Mouse (Mus musculus): ENCODE measurements around the gene Tfr2. TPM values are rescaled to one million over a fixed set of nuclear protein-coding genes. Genes with fewer than 3 reads are reported as not detected.

The Tfr2 gene
- total and polyA plus RNA-seq, 2 experiments, result 225 to 486 TPM

DNA sequence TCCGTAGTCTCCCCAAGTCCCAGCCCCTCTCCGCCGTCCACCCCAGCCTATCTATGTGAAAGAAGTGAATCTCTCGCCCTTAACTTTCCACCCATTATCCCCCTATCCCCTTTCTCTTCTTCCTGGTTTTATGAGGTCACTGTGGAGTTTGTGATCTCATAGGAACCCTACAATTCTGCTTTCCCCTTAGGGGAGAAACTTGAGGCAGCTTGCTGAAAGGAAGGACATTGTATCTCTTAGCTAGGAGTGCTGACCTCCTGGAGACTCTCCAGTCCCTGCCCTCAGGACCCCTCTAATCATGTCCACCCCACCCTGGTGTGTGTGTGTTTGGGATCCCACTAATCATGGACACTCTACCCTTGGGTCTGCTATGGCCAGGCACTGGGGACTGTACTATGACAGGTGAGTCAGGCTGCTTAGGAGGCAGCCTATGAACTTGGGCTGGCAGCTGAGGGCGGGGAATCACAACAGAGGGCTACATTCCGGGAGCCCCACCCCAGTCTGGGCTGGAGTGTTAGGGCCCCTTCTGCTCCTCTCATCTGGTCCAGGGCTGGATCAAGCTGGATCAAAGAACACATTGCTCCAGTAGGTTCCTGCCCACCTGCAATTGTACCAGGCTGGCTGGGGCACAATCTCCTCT, 60.4 kb downstream of the Tfr2 start:
- TF ChIP-seq CTCF (IDR thresholded peaks at IDR 0.05; ENCODE audit: low read depth, low read length), result no peak
- no peak for TF ChIP-seq POLR2A (IDR thresholded peaks at IDR 0.05; ENCODE audit: extremely low read depth, insufficient read depth, low read length)
- H3K27ac ChIP-seq (replicated peaks; ENCODE audit: insufficient read depth, low read depth, low read length), result peak overlapping the region; percentile 33
- peak overlapping the region; percentile 11 for H3K9ac ChIP-seq (ENCODE audit: low read depth, low read length)
- H3K4me3 ChIP-seq (ENCODE audit: insufficient read depth, low read depth, low read length), result peak overlapping the region; percentile 84
- peaks cover under 1% of the 10 kb centered on the region; the same call in 1 of the 2 replicates for H3K36me3 ChIP-seq (ENCODE audit: control insufficient read depth, insufficient read depth, low read length)
- 25% methylated on average over 6 of the region's 6 CpGs for WGBS
- peaks cover 6% of the 10 kb centered on the region; the same call in 1 of the 2 replicates for H3K79me2 ChIP-seq (ENCODE audit: control insufficient read depth, insufficient read depth, low read length)
- H3K27me3 ChIP-seq (ENCODE audit: control insufficient read depth, insufficient read depth, low read length), result no peaks in the 10 kb centered on the region
- H3K4me1 ChIP-seq (ENCODE audit: control insufficient read depth, insufficient read depth, low read length), result no peaks in the 10 kb centered on the region
- DNase-seq (ENCODE audit: extremely low read depth, low read depth, low spot score), result no peak

DNA sequence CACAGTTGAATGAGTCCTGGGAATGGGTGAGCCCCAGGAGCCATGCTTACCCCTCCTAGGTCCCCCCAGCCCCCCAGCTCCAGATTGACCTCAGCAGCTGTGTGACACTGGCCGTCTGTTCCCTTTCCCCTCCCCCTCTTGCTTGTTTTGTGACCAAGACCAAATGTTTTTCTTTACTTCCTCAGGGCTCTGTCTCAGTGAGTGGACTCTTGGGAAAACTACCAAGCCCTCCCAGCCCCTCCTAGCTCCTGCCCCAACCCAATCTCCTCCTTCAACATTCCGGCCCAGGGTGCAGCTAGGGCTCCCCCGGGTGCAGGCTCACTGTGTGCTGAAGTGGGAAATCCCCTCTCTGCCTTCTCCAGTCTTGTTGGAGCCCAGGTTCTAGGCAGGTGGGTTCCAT, 61.0 kb downstream of the Tfr2 start:
- Histone ChIP-seq H3K36me3 (ENCODE audit: control insufficient read depth, insufficient read depth, low read length) (peaks cover 2% of the 10 kb centered on the region; the same call in 1 of the 2 replicates), H3K4me3 (ENCODE audit: insufficient read depth, low read depth, low read length) (peak overlapping the region; percentile 43), H3K4me1 (ENCODE audit: control insufficient read depth, insufficient read depth, low read length) (no peaks in the 10 kb centered on the region), H3K27me3 (ENCODE audit: control insufficient read depth, insufficient read depth, low read length) (no peaks in the 10 kb centered on the region), H3K79me2 (ENCODE audit: control insufficient read depth, insufficient read depth, low read length) (peaks cover 6% of the 10 kb centered on the region; the same call in 1 of the 2 replicates), H3K9ac (ENCODE audit: low read depth, low read length) (peak overlapping the region; percentile 29), H3K27ac (replicated peaks; ENCODE audit: insufficient read depth, low read depth, low read length) (peak overlapping the region; percentile 71)
- TF ChIP-seq POLR2A (IDR thresholded peaks at IDR 0.05; ENCODE audit: extremely low read depth, insufficient read depth, low read length), result no peak
- no peak for TF ChIP-seq CTCF (IDR thresholded peaks at IDR 0.05; ENCODE audit: low read depth, low read length)
- no peak for DNase-seq (ENCODE audit: extremely low read depth, low read depth, low spot score)
- WGBS, result 65% methylated on average over 3 of the region's 3 CpGs

DNA sequence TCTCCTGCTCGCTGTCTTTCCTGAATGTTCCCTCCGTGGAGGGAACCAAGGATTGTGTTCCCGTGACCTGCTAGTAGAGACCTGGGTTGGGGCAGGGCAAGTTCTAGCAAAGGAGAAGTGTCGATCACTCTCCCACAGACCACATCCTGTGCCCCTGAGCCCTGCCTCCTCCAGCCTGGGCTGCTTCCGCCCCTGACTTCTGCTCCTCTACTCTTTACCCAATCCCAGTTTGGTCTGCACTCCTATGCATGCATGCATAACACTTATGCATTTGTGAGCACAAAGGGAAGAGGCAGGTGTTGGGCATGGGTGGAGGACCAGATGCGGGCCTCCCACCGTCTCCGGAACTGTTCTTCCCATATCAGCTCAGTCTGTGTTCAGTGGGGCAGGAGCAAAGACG, 61.5 kb downstream of the Tfr2 start:
- no peak for DNase-seq (ENCODE audit: extremely low read depth, low read depth, low spot score)
- peak overlapping the region; percentile 71 for H3K27ac ChIP-seq (replicated peaks; ENCODE audit: insufficient read depth, low read depth, low read length)
- peaks cover 2% of the 10 kb centered on the region; the same call in 1 of the 2 replicates for H3K36me3 ChIP-seq (ENCODE audit: control insufficient read depth, insufficient read depth, low read length)
- TF ChIP-seq CTCF (IDR thresholded peaks at IDR 0.05; ENCODE audit: low read depth, low read length) (no peak), POLR2A (IDR thresholded peaks at IDR 0.05; ENCODE audit: extremely low read depth, insufficient read depth, low read length) (no peak)
- H3K79me2 ChIP-seq (ENCODE audit: control insufficient read depth, insufficient read depth, low read length), result peaks cover 6% of the 10 kb centered on the region; the same call in 1 of the 2 replicates
- H3K9ac ChIP-seq (ENCODE audit: low read depth, low read length), result peak overlapping the region; percentile 29
- no peaks in the 10 kb centered on the region for H3K4me1 ChIP-seq (ENCODE audit: control insufficient read depth, insufficient read depth, low read length)
- H3K4me3 ChIP-seq (ENCODE audit: insufficient read depth, low read depth, low read length), result 0 out of 2 replicates have a peak overlapping the region, but pooled peaks have one; percentile 43
- no peaks in the 10 kb centered on the region for H3K27me3 ChIP-seq (ENCODE audit: control insufficient read depth, insufficient read depth, low read length)
- WGBS, result 73% methylated on average over 9 of the region's 9 CpGs

DNA sequence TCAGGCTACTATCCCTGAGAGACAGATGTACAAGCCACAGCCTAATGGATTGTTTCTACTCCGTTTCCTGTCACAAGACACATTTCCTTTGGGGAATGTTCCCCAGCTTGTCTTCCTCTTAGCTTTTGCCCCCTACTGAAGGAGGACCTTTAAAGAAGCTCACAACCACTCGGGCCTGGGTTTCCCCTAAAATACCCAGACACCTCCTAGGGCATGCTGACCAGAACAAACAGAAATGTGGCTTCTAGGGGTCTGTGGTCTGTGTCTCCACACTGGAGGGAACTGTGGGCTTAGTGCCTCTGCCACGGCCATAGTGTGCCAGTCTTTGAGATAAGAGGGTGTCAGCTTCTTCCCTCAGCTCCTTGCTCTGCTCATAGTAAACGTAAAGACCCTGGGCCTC, 62.0 kb downstream of the Tfr2 start:
- peaks cover 6% of the 10 kb centered on the region; the same call in 1 of the 2 replicates for H3K79me2 ChIP-seq (ENCODE audit: control insufficient read depth, insufficient read depth, low read length)
- H3K36me3 ChIP-seq (ENCODE audit: control insufficient read depth, insufficient read depth, low read length), result peaks cover 2% of the 10 kb centered on the region
- H3K9ac ChIP-seq (ENCODE audit: low read depth, low read length), result 0 out of 2 replicates have a peak overlapping the region, but pooled peaks have one; percentile 12
- no peaks in the 10 kb centered on the region for H3K27me3 ChIP-seq (ENCODE audit: control insufficient read depth, insufficient read depth, low read length)
- TF ChIP-seq POLR2A (IDR thresholded peaks at IDR 0.05; ENCODE audit: extremely low read depth, insufficient read depth, low read length) (no peak), CTCF (IDR thresholded peaks at IDR 0.05; ENCODE audit: low read depth, low read length) (no peak)
- H3K27ac ChIP-seq (replicated peaks; ENCODE audit: insufficient read depth, low read depth, low read length), result peak overlapping the region; percentile 28
- no peak for DNase-seq (ENCODE audit: extremely low read depth, low read depth, low spot score)
- H3K4me1 ChIP-seq (ENCODE audit: control insufficient read depth, insufficient read depth, low read length), result no peaks in the 10 kb centered on the region
- H3K4me3 ChIP-seq (ENCODE audit: insufficient read depth, low read depth, low read length), result no peak overlapping the region
- WGBS, result 77% methylated on average over 4 of the region's 4 CpGs

DNA sequence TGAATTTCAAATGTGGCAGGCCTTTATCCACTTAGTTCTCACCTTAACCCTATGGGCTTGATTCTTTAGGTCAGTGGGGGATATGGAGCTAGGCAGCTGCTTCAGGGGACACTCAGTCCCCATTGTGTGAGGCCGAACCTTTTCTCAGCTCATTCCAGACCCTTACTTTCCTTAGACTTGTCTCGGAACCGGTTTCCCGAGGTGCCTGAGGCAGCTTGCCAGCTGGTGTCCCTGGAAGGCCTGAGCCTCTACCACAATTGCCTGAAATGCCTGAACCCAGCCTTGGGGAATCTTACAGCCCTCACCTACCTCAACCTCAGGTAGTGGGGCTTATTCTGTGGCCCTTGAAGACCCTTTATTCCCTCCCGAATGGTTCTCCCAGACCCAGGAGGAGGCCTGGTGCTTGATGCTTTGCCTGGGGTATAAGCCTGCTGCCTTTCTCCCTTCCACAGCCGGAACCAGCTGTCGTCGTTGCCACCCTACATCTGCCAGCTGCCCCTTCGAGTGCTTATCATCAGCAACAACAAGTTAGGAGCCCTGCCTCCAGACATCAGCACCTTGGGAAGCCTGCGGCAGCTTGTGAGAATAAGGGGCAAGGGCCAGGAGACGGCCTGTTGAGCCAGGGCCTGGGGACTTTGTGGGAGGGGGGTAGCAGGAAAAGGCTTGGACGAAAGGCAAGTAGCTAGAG, 63.9 kb downstream of the Tfr2 start:
- peaks cover 6% of the 10 kb centered on the region; the same call in 1 of the 2 replicates for H3K79me2 ChIP-seq (ENCODE audit: control insufficient read depth, insufficient read depth, low read length)
- TF ChIP-seq POLR2A (IDR thresholded peaks at IDR 0.05; ENCODE audit: extremely low read depth, insufficient read depth, low read length) (no peak), CTCF (IDR thresholded peaks at IDR 0.05; ENCODE audit: low read depth, low read length) (no peak)
- H3K27me3 ChIP-seq (ENCODE audit: control insufficient read depth, insufficient read depth, low read length), result no peaks in the 10 kb centered on the region
- peaks cover 12% of the 10 kb centered on the region for H3K36me3 ChIP-seq (ENCODE audit: control insufficient read depth, insufficient read depth, low read length)
- WGBS, result 89% methylated on average over 12 of the region's 12 CpGs
- no peaks in the 10 kb centered on the region for H3K4me1 ChIP-seq (ENCODE audit: control insufficient read depth, insufficient read depth, low read length)
- H3K4me3 ChIP-seq (ENCODE audit: insufficient read depth, low read depth, low read length), result no peak overlapping the region
- no peak overlapping the region for H3K9ac ChIP-seq (ENCODE audit: low read depth, low read length)
- H3K27ac ChIP-seq (replicated peaks; ENCODE audit: insufficient read depth, low read depth, low read length), result no peak overlapping the region
- DNase-seq (ENCODE audit: extremely low read depth, low read depth, low spot score), result no peak

Other genes with a start within 250 kb of the Tfr2 start
- 4.0 and 4.7 TPM in 2 replicates for gene Slc12a9, start 236.2 kb upstream of the Tfr2 start, total RNA-seq (2014; rRNA removed)
- 11.9 and 20.3 TPM in 2 replicates for gene Slc12a9, start 236.2 kb upstream of the Tfr2 start, polyA plus RNA-seq (2012; rRNA removed)
- gene Ephb4, start 219.7 kb upstream of the Tfr2 start, total RNA-seq (2014; rRNA removed), result 10.8 and 15.5 TPM in 2 replicates
- 14.0 and 14.1 TPM in 2 replicates for gene Ephb4, start 219.7 kb upstream of the Tfr2 start, polyA plus RNA-seq (2012; rRNA removed)
- gene Zan, start 92.8 kb upstream of the Tfr2 start, total RNA-seq (2014; rRNA removed), result under 0.01 TPM in 1 of 2 replicates, not detected in the other
- 0.02 TPM in 1 of 2 replicates, not detected in the other for gene Zan, start 92.8 kb upstream of the Tfr2 start, polyA plus RNA-seq (2012; rRNA removed)
- gene Pop7, start 67.3 kb upstream of the Tfr2 start, total RNA-seq (2014; rRNA removed), result 5.9 and 8.0 TPM in 2 replicates
- 15.4 and 17.8 TPM in 2 replicates for gene Pop7, start 67.3 kb upstream of the Tfr2 start, polyA plus RNA-seq (2012; rRNA removed)
- gene Gigyf1, start 51.3 kb upstream of the Tfr2 start, total RNA-seq (2014; rRNA removed), result 2.7 and 4.2 TPM in 2 replicates
- 9.3 and 14.0 TPM in 2 replicates for gene Gigyf1, start 51.3 kb upstream of the Tfr2 start, polyA plus RNA-seq (2012; rRNA removed)
- gene Epo, start 36.6 kb upstream of the Tfr2 start, total RNA-seq (2014; rRNA removed), result not detected in 2 replicates
- not detected in 2 replicates for gene Epo, start 36.6 kb upstream of the Tfr2 start, polyA plus RNA-seq (2012; rRNA removed)
- gene Gnb2, start 36.3 kb upstream of the Tfr2 start, total RNA-seq (2014; rRNA removed), result 87.2 and 134 TPM in 2 replicates
- gene Gnb2, start 36.3 kb upstream of the Tfr2 start, polyA plus RNA-seq (2012; rRNA removed), result 332 and 431 TPM in 2 replicates
- gene Actl6b, start 16.3 kb upstream of the Tfr2 start, total RNA-seq (2014; rRNA removed), result not detected in 2 replicates
- gene Actl6b, start 16.3 kb upstream of the Tfr2 start, polyA plus RNA-seq (2012; rRNA removed), result not detected in 2 replicates
- 4.3 and 6.5 TPM in 2 replicates for gene Mospd3, start 31.2 kb downstream of the Tfr2 start, total RNA-seq (2014; rRNA removed)
- gene Mospd3, start 31.2 kb downstream of the Tfr2 start, polyA plus RNA-seq (2012; rRNA removed), result 84.3 and 98.8 TPM in 2 replicates
- gene Pcolce, start 43.9 kb downstream of the Tfr2 start, total RNA-seq (2014; rRNA removed), result 4.4 and 6.7 TPM in 2 replicates
- gene Pcolce, start 43.9 kb downstream of the Tfr2 start, polyA plus RNA-seq (2012; rRNA removed), result 11.9 TPM in 2 replicates
- 0.07 TPM in 1 of 2 replicates, not detected in the other for gene Fbxo24, start 59.2 kb downstream of the Tfr2 start, total RNA-seq (2014; rRNA removed)
- gene Fbxo24, start 59.2 kb downstream of the Tfr2 start, polyA plus RNA-seq (2012; rRNA removed), result 0.05 and 0.06 TPM in 2 replicates
- 0.74 and 1.1 TPM in 2 replicates for gene Lrch4, start 59.3 kb downstream of the Tfr2 start, total RNA-seq (2014; rRNA removed)
- gene Lrch4, start 59.3 kb downstream of the Tfr2 start, polyA plus RNA-seq (2012; rRNA removed), result 10.7 and 15.0 TPM in 2 replicates
- gene Gm20605, start 59.3 kb downstream of the Tfr2 start, total RNA-seq (2014; rRNA removed), result 0.74 and 1.5 TPM in 2 replicates
- 4.3 and 5.6 TPM in 2 replicates for gene Gm20605, start 59.3 kb downstream of the Tfr2 start, polyA plus RNA-seq (2012; rRNA removed)
- 0.65 and 1.6 TPM in 2 replicates for gene Sap25, start 71.5 kb downstream of the Tfr2 start, total RNA-seq (2014; rRNA removed)
- 13.0 and 22.7 TPM in 2 replicates for gene Sap25, start 71.5 kb downstream of the Tfr2 start, polyA plus RNA-seq (2012; rRNA removed)
- 0.07 TPM in 1 of 2 replicates, not detected in the other for gene Irs3, start 75.9 kb downstream of the Tfr2 start, total RNA-seq (2014; rRNA removed)
- 0.07 and 0.20 TPM in 2 replicates for gene Irs3, start 75.9 kb downstream of the Tfr2 start, polyA plus RNA-seq (2012; rRNA removed)
- 14.8 and 22.1 TPM in 2 replicates for gene Agfg2, start 114.9 kb downstream of the Tfr2 start, total RNA-seq (2014; rRNA removed)
- gene Agfg2, start 114.9 kb downstream of the Tfr2 start, polyA plus RNA-seq (2012; rRNA removed), result 35.9 and 42.2 TPM in 2 replicates
- 0.13 and 0.18 TPM in 2 replicates for gene Nyap1, start 171.8 kb downstream of the Tfr2 start, total RNA-seq (2014; rRNA removed)
- gene Nyap1, start 171.8 kb downstream of the Tfr2 start, polyA plus RNA-seq (2012; rRNA removed), result 0.17 and 0.28 TPM in 2 replicates
- gene Tsc22d4, start 175.9 kb downstream of the Tfr2 start, total RNA-seq (2014; rRNA removed), result 4.4 and 4.5 TPM in 2 replicates
- 11.4 and 22.1 TPM in 2 replicates for gene Tsc22d4, start 175.9 kb downstream of the Tfr2 start, polyA plus RNA-seq (2012; rRNA removed)
- 11.5 and 16.7 TPM in 2 replicates for gene Ppp1r35, start 209.0 kb downstream of the Tfr2 start, total RNA-seq (2014; rRNA removed)
- 28.9 and 34.0 TPM in 2 replicates for gene Ppp1r35, start 209.0 kb downstream of the Tfr2 start, polyA plus RNA-seq (2012; rRNA removed)
- gene Mepce, start 217.8 kb downstream of the Tfr2 start, total RNA-seq (2014; rRNA removed), result 13.7 and 15.9 TPM in 2 replicates
- 16.3 and 18.7 TPM in 2 replicates for gene Mepce, start 217.8 kb downstream of the Tfr2 start, polyA plus RNA-seq (2012; rRNA removed)
- gene Zcwpw1, start 218.0 kb downstream of the Tfr2 start, total RNA-seq (2014; rRNA removed), result 3.3 and 4.2 TPM in 2 replicates
- gene Zcwpw1, start 218.0 kb downstream of the Tfr2 start, polyA plus RNA-seq (2012; rRNA removed), result 1.7 and 1.9 TPM in 2 replicates